Mouse (Mus musculus): ENCODE measurements around the gene Cntnap2. TPM values are rescaled to one million over a fixed set of nuclear protein-coding genes. Genes with fewer than 3 reads are reported as not detected.
A peak's percentile ranks its signal among the peaks of the same experiment; 100 is the strongest.

Cntnap2 gene
- total RNA-seq, 2 experiments from 2014 or later = 118 to 122 TPM

GRCm38 (mm10) chr6:45843736-45844135 lies 784.6 kb downstream of the Cntnap2 start:
- intact Hi-C loops (cut with DNase I) = no loop called here
- no peak for DNase-seq (ENCODE audit: low spot score in 2 of 2)

GRCm38 (mm10) chr6:45871409-45871992 lies 812.3 kb downstream of the Cntnap2 start:
- DNase-seq (ENCODE audit: low spot score in 2 of 2) = no peak
- intact Hi-C loops (cut with DNase I) = no loop called here

- intact Hi-C loops (cut with DNase I) = no loop called here
These were observed 826.3 kb downstream of the Cntnap2 start for GRCm38 (mm10) chr6:45885486-45885885.

GRCm38 (mm10) chr6:45887901-45888300 lies 828.7 kb downstream of the Cntnap2 start:
- no peak for DNase-seq (ENCODE audit: low spot score in 2 of 2)
- intact Hi-C loops (cut with DNase I) = no loop called here

More at GRCm38 (mm10) chr6:45885486-45885885, 826.3 kb downstream of the Cntnap2 start:
- DNase-seq (ENCODE audit: low spot score in 2 of 2) = no peak

- no peak for DNase-seq (ENCODE audit: low spot score in 2 of 2)
- intact Hi-C loops (cut with DNase I) = no loop called here
These were observed 879.1 kb downstream of the Cntnap2 start for GRCm38 (mm10) chr6:45938263-45938662.

- DNase-seq (ENCODE audit: low spot score in 2 of 2) = no peak
- intact Hi-C loops (cut with DNase I) = no loop called here
These were observed 879.6 kb downstream of the Cntnap2 start for GRCm38 (mm10) chr6:45938775-45939174.

GRCm38 (mm10) chr6:45945144-45945985 lies 886.2 kb downstream of the Cntnap2 start:
- no peak for DNase-seq (ENCODE audit: low spot score in 2 of 2)
- intact Hi-C loops (cut with DNase I) = no loop called here

- no peak for DNase-seq (ENCODE audit: low spot score in 2 of 2)
- intact Hi-C loops (cut with DNase I) = no loop called here
These were observed 895.6 kb downstream of the Cntnap2 start for GRCm38 (mm10) chr6:45954773-45955172.

- no peak for DNase-seq (ENCODE audit: low spot score in 2 of 2)
- intact Hi-C loops (cut with DNase I) = no loop called here
These were observed 905.3 kb downstream of the Cntnap2 start for GRCm38 (mm10) chr6:45964494-45964893.

GRCm38 (mm10) chr6:45974471-45975154 lies 915.5 kb downstream of the Cntnap2 start:
- intact Hi-C loops (cut with DNase I) = no loop called here

GRCm38 (mm10) chr6:45979171-45979570 lies 920.0 kb downstream of the Cntnap2 start:
- no peak for DNase-seq (ENCODE audit: low spot score in 2 of 2)
- intact Hi-C loops (cut with DNase I) = no loop called here

More at GRCm38 (mm10) chr6:45974471-45975154, 915.5 kb downstream of the Cntnap2 start:
- no peak for DNase-seq (ENCODE audit: low spot score in 2 of 2)

- intact Hi-C loops (cut with DNase I) = no loop called here
These were observed 928.9 kb downstream of the Cntnap2 start for GRCm38 (mm10) chr6:45988051-45988450.

GRCm38 (mm10) chr6:45991086-45991485 lies 931.9 kb downstream of the Cntnap2 start:
- no peak for DNase-seq (ENCODE audit: low spot score in 2 of 2)

More at GRCm38 (mm10) chr6:45988051-45988450, 928.9 kb downstream of the Cntnap2 start:
- no peak for DNase-seq (ENCODE audit: low spot score in 2 of 2)

GRCm38 (mm10) chr6:46022515-46023143 lies 963.5 kb downstream of the Cntnap2 start:
- no peak for DNase-seq (ENCODE audit: low spot score in 2 of 2)
- intact Hi-C loops (cut with DNase I) = no loop called here

More at GRCm38 (mm10) chr6:45991086-45991485, 931.9 kb downstream of the Cntnap2 start:
- intact Hi-C loops (cut with DNase I) = no loop called here

GRCm38 (mm10) chr6:46031821-46032594 lies 972.9 kb downstream of the Cntnap2 start:
- no peak for DNase-seq (ENCODE audit: low spot score in 2 of 2)
- intact Hi-C loops (cut with DNase I) = no loop called here

- intact Hi-C loops (cut with DNase I) = no loop called here
- DNase-seq (ENCODE audit: low spot score in 2 of 2) = no peak
These were observed 974.0 kb downstream of the Cntnap2 start for GRCm38 (mm10) chr6:46033108-46033507.

- peak; percentile 9 to 10 for DNase-seq (ENCODE audit: low spot score in 2 of 2)
- intact Hi-C loops (cut with DNase I) = no loop called here
These were observed 981.5 kb downstream of the Cntnap2 start for GRCm38 (mm10) chr6:46040671-46041070.

GRCm38 (mm10) chr6:46080236-46080635 lies 1021.1 kb downstream of the Cntnap2 start:
- intact Hi-C loops (cut with DNase I) = no loop called here
- no peak for DNase-seq (ENCODE audit: low spot score in 2 of 2)

- intact Hi-C loops (cut with DNase I) = no loop called here
- no peak for DNase-seq (ENCODE audit: low spot score in 2 of 2)
These were observed 1022.3 kb downstream of the Cntnap2 start for GRCm38 (mm10) chr6:46081432-46081831.

Measured in left cerebral cortex, postnatal 36 days (tissue).